Mouse (Mus musculus): ENCODE results near the gene Zfp943. TPM values are rescaled to one million over a fixed set of nuclear protein-coding genes. Genes with fewer than 3 reads are reported as not detected.

The Zfp943 gene
- 10.5 and 11.3 TPM in 2 replicates for polyA plus RNA-seq (2015; fragmentation: Nextera tagmentation; extraction: Ambion mirVana)

GRCm38 (mm10) chr17:21962107-21962907, at the start of gene Zfp943, which contains the start of gene Zfp942:
TSS of gene Zfp943 (plus strand) at chr17:21962552.
TSS of gene Zfp942 (minus strand) at chr17:21962464.

Other genes with a start within 250 kb of the Zfp943 start
- 3.7 and 4.9 TPM in 2 replicates for gene Zfp229, start 231.8 kb upstream of the Zfp943 start, polyA plus RNA-seq (2015; fragmentation: Nextera tagmentation; extraction: Ambion mirVana)
- gene Zfp820, start 116.8 kb upstream of the Zfp943 start, polyA plus RNA-seq (2015; fragmentation: Nextera tagmentation; extraction: Ambion mirVana) = 2.9 and 3.6 TPM in 2 replicates
- gene Zfp995, start 52.6 kb upstream of the Zfp943 start, polyA plus RNA-seq (2015; fragmentation: Nextera tagmentation; extraction: Ambion mirVana) = 2.8 and 3.6 TPM in 2 replicates
- gene Zfp942, start 88 bp upstream of the Zfp943 start, polyA plus RNA-seq (2015; fragmentation: Nextera tagmentation; extraction: Ambion mirVana) = 7.9 and 8.0 TPM in 2 replicates
- 0.95 and 1.4 TPM in 2 replicates for gene Zfp947, start 203.6 kb downstream of the Zfp943 start, polyA plus RNA-seq (2015; fragmentation: Nextera tagmentation; extraction: Ambion mirVana)

Measured in skeletal muscle tissue, postnatal 0 days (tissue).